ENCODE assay signal across 15 mouse cellular contexts in the genomic region with DNA sequence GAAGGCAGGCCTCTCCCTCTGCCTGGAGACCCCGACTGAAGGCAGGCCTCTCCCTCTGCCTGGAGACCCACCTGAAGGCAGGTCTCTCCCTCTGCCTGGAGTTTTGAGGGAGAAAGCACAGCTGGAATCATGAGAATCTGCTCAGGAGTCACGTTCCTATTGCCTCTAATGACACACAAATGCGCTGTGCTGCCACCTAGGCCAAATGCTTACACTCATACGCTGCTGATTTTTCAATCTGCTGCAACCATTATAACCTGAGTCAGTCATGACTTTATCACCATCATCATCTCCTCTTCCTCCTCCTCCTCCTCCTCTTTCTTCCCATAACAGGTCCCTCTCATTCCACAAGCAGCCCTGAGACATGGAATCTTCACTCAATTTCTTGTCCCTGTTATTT.
"Had no signal": no experiment of that assay in that cellular context is flagged by ENCODE, and none has a peak within 500 bp of the region (broad histone marks: within the 10 kb centered on the region; RNA-seq: fewer than 3 reads in every experiment).

No protein-coding gene starts in this region.

- H3K27me3 ChIP-seq: kidney, embryonic 15.5 days; limb, embryonic 12.5 days; liver, embryonic 13.5 days; stomach, embryonic 15.5 days had no signal

- H3K27ac ChIP-seq: kidney, embryonic 15.5 days; limb, embryonic 12.5 days; liver, embryonic 13.5 days; lung, embryonic 15.5 days; stomach, embryonic 15.5 days had no signal

- H3K36me3 ChIP-seq: stomach, embryonic 15.5 days had no signal

- H3K4me2 ChIP-seq: kidney, embryonic 15.5 days; limb, embryonic 12.5 days; liver, embryonic 13.5 days; lung, embryonic 15.5 days; stomach, embryonic 15.5 days had no signal

- H3K4me1 ChIP-seq: liver, embryonic 13.5 days; lung, embryonic 15.5 days; stomach, embryonic 15.5 days had no signal

- DNase-seq: kidney, adult 18-20 months; kidney, postnatal 14 days; layer of hippocampus, adult 9-11 months; layer of hippocampus, postnatal 36 days; liver; liver, embryonic 13.5 days; liver, postnatal 0 days; right cerebral cortex, postnatal 14 days; thymus, adult 18-20 months; thymus, postnatal 14 days had no signal

- ATAC-seq: liver, postnatal 0 days; midbrain, embryonic 16.5 days had no signal

- H3K9me3 ChIP-seq: kidney, embryonic 15.5 days; limb, embryonic 12.5 days; liver, embryonic 13.5 days; lung, embryonic 15.5 days; stomach, embryonic 15.5 days had no signal

- H3K4me3 ChIP-seq: kidney, embryonic 15.5 days; limb, embryonic 12.5 days; liver, embryonic 13.5 days; lung, embryonic 15.5 days; stomach, embryonic 15.5 days had no signal

- H3K9ac ChIP-seq: kidney, embryonic 15.5 days; limb, embryonic 12.5 days; liver, embryonic 13.5 days; liver, postnatal 0 days; lung, embryonic 15.5 days; stomach, embryonic 15.5 days had no signal
